Mouse (Mus musculus): Measurements from ENCODE around the gene Srp68.

- TF ChIP-seq POLR2A (IDR thresholded peaks at IDR 0.05; ENCODE audit: extremely low read depth, insufficient read depth, low read length) (no peak), CTCF (IDR thresholded peaks at IDR 0.05; ENCODE audit: low read depth, low read length) (no peak)
These were observed 23.1 kb downstream of the Srp68 start for GRCm38 (mm10) chr11:116250898-116251297.
